Mouse (Mus musculus) neural tube, embryonic 14.5 days (tissue): ENCODE data around the gene Ankdd1a. TPM values are rescaled to one million over a fixed set of nuclear protein-coding genes. Genes with fewer than 3 reads are reported as not detected.

Experiments used
- ATAC-seq: fragments of 200-750 bp; cut with Nextera tagmentation; 2 replicates; pipeline ENCODE4 v1.8.0; 2017; ENCODE audit warnings: low read depth, mild to moderate bottlenecking, moderate TSS enrichment, moderate library complexity
- H3K27ac ChIP-seq: fragments of 300-500 bp; sonication (generic); 2 replicates; pipeline ENCODE4 v1.5.1; 2014; ENCODE audit warnings: low read depth, mild to moderate bottlenecking, control low read depth, low read length, moderate library complexity, mixed read lengths
- H3K27me3 ChIP-seq: fragments of 300-500 bp; sonication (generic); 2 replicates; pipeline ENCODE4 v1.6.1; 2014; ENCODE audit warnings: low read length; ENCODE audit not compliant: control insufficient read depth, insufficient read depth
- H3K36me3 ChIP-seq: fragments of 300-500 bp; sonication (generic); 2 replicates; pipeline ENCODE4 v1.6.1; 2014; ENCODE audit warnings: low read length, mixed read lengths; ENCODE audit not compliant: control insufficient read depth, insufficient read depth
- H3K4me1 ChIP-seq: fragments of 300-500 bp; sonication (generic); 2 replicates; pipeline ENCODE4 v1.6.1; 2014; ENCODE audit warnings: low read length; ENCODE audit not compliant: control insufficient read depth, insufficient read depth
- H3K4me2 ChIP-seq: fragments of 300-500 bp; sonication (generic); 2 replicates; pipeline ENCODE4 v1.6.1; 2014; ENCODE audit warnings: mild to moderate bottlenecking, low read depth, low read length, control low read depth
- H3K4me3 ChIP-seq: fragments of 300-500 bp; sonication (generic); 2 replicates; pipeline ENCODE4 v1.5.1; 2014; ENCODE audit warnings: low read depth, low read length, control low read depth, mixed read lengths
- H3K9ac ChIP-seq: fragments of 300-500 bp; sonication (generic); replicated peaks from 2 replicates; pipeline ENCODE4 v1.6.1; 2014; ENCODE audit warnings: low read depth, mild to moderate bottlenecking, control low read depth, low read length, mixed read lengths
- H3K9me3 ChIP-seq: fragments of 300-500 bp; sonication (generic); 2 replicates; pipeline ENCODE4 v1.6.1; 2016; ENCODE audit warnings: low read length; ENCODE audit not compliant: control insufficient read depth
- WGBS: fragments of 180-500 bp; shearing (Covaris S2); extraction: QIAGEN DNeasy Blood & Tissue Kit; methylation state at CpG from one replicate; pipeline ENCODE4 v1.1.7; 2014; 5-methylcytosine and 5-hydroxymethylcytosine counted together
- polyA plus RNA-seq: library from polyadenylated mRNA; unstranded; fragments of >200 nt; fragmentation: Nextera tagmentation; extraction: Ambion mirVana; gene quantifications from 2 replicates; pipeline ENCODE4 v1.2.1, GENCODE M21; 2014

Ankdd1a gene
- polyA plus RNA-seq, 1 experiment from 2014 or later = 1.2 TPM

DNA sequence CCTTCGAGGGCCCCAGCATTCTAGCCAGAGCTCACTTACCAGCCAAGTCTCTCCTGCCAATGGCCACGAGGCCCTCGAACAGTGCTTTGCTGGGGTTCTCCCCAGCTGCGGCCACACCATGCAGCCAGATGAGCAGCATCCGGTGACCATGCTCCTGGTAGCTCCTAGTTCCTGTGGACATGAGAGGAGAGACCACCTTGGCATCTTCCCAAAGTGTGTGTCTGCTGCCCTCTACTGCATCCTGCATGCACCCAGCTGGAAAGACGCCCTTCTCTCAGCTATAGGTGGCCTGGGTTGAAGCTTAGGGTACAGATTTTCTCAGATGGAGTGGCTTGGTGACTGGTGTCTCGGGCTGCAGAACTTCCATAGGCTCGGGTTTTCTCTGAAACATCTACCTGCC is 17.8 kb downstream of the Ankdd1a start:
- Histone ChIP-seq H3K27me3 (no peaks in the 10 kb centered on the region), H3K9me3 (no peaks in the 10 kb centered on the region), H3K4me1 (no peaks in the 10 kb centered on the region), H3K36me3 (no peaks in the 10 kb centered on the region), H3K4me2 (no peak overlapping the region), H3K9ac (no peak overlapping the region), H3K4me3 (no peak overlapping the region), H3K27ac (no peak overlapping the region)
- 67% methylated on average over 8 of the region's 8 CpGs for WGBS
- ATAC-seq = no peak

DNA sequence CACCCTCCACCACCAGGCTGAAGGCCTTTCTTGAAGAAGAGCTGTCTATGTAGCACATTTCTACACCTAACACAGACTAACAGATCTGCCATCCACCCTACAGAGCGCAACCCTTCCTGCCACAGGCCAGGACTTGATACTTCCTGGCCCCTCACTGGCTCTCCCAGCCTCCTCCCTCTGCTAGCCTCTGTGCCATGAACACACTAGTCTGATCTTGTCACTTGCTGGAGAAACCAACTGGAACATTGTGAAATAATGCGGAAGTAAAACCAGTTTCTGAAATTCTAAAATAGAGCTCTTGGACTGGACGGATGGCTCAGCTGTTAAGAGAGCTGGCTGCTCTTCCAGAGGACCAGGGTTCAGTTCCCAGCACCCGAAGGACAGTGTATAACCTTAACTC is 27.1 kb downstream of the Ankdd1a start:
- no peaks in the 10 kb centered on the region for H3K4me1 ChIP-seq
- no peak for ATAC-seq
- H3K9ac ChIP-seq = no peak overlapping the region
- H3K4me2 ChIP-seq = no peak overlapping the region
- 95% methylated on average over 4 of the region's 4 CpGs for WGBS
- H3K9me3 ChIP-seq = no peaks in the 10 kb centered on the region
- H3K36me3 ChIP-seq = no peaks in the 10 kb centered on the region
- H3K27me3 ChIP-seq = no peaks in the 10 kb centered on the region
- no peak overlapping the region for H3K27ac ChIP-seq
- H3K4me3 ChIP-seq = no peak overlapping the region

DNA sequence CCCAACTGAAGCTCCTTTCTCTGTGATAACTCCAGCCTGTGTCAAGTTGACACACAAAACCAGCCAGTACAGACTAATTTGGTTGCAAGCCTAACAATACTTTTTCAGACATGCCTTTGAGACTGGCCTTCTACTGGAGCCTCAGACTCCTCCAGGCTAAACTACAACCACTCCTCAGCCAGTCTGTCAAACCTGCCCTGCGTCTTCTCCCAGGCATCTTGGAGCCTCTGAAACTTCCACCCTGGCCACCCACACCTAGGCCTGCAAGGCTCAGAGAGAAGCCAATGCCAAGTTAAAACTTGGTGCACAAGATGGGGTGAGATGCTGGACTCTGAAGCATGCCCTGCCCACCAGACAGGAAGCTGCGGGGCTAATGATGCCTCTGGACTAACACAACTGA is 27.6 kb downstream of the Ankdd1a start:
- Histone ChIP-seq H3K36me3 (no peaks in the 10 kb centered on the region), H3K4me3 (no peak overlapping the region), H3K4me2 (no peak overlapping the region), H3K27me3 (no peaks in the 10 kb centered on the region), H3K9ac (no peak overlapping the region), H3K4me1 (no peaks in the 10 kb centered on the region), H3K9me3 (no peaks in the 10 kb centered on the region), H3K27ac (no peak overlapping the region)
- ATAC-seq = no peak
- 98% methylated on average over 2 of the region's 2 CpGs for WGBS

DNA sequence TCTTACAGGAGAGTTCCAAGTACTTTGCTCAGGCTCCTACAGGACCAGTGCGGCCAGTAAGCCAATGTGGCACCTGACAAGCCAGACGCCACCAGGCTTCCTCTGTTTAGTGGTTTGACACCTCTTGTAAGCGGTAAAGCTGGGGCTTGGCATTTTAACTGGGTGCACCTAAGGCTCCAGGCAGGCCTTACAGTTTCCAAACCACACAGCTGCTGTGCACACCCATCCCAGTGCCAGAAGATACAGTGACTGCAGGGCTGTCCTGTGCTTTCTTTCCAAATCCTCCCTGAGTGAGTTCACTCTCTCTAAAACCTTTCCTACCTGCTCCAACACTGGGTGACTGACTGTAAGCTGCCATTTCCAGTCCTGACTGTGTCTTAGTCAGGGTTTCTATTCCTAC is 28.5 kb downstream of the Ankdd1a start:
- Histone ChIP-seq H3K4me3 (no peak overlapping the region), H3K9ac (no peak overlapping the region), H3K27me3 (no peaks in the 10 kb centered on the region), H3K27ac (no peak overlapping the region), H3K4me2 (no peak overlapping the region), H3K4me1 (no peaks in the 10 kb centered on the region), H3K36me3 (0 out of 2 replicates have a peak, but pooled peaks cover 2% of the 10 kb centered on the region), H3K9me3 (no peaks in the 10 kb centered on the region)
- no peak for ATAC-seq
- WGBS = 90% methylated on average over 3 of the region's 3 CpGs

DNA sequence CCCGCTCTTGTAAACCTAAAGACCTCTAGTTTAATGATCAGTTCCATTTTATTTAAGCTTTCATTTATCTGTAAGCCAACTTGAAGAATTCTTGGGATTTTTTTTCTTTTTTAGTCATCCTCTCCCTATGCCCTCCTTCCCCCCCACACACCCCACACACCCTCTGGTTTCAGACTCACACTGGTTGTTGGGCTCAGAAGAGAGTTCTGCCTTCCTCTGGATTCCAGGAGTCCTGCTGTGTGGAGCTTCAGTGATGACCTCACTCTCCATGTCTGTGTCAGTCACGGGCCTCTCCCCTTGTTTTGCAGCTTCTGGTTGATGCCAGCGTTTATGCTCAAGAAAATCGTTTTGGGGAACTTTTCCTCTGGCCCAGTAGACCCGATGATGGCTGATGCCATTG is 39.9 kb downstream of the Ankdd1a start:
- no peak for ATAC-seq
- Histone ChIP-seq H3K4me1 (no peaks in the 10 kb centered on the region), H3K9me3 (no peaks in the 10 kb centered on the region), H3K4me2 (no peak overlapping the region), H3K27me3 (no peaks in the 10 kb centered on the region), H3K4me3 (no peak overlapping the region), H3K9ac (no peak overlapping the region), H3K27ac (no peak overlapping the region), H3K36me3 (peaks cover 73% of the 10 kb centered on the region)
- WGBS = 89% methylated on average over 5 of the region's 5 CpGs

DNA sequence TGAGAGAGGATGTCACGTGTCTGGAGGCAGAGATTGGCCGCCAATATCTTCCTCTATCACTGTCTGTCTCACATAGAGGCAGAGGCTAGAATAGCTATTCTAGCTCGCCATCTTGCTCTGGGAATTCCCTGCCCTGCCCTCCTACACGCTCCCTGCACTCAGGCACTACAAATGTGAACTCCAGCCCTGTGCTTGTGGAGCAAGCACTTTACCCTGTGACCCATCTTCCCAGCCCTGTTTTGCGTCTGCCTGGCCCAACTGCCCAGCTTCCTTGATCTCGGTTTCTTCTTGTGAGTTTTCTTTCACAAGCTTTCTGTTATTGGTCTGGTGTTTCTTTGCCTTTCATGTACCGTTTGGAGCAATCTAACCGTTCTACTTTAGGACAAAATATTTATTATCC is 40.8 kb downstream of the Ankdd1a start:
- Histone ChIP-seq H3K4me1 (no peaks in the 10 kb centered on the region), H3K4me3 (no peak overlapping the region)

DNA sequence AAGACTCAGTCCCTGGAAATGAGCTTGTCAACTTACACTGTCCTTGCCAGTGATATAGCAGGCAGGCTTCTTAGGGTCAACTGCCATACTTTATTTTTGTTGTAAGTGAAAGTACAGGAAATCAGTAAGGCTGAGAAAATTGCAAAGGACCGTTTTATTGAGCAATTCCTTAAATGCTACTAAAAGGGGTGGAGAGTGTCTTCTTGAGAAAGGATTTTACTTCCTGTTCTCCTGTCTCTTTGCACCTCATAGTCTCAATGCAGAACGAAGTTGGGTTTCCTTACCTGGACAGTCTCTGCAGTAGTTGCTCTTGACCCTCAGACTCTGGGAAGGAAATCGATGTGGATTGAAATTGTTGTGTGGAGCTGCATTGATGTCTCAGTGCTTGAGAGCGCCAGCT is 47.2 kb downstream of the Ankdd1a start:
- Histone ChIP-seq H3K4me2 (no peak overlapping the region), H3K4me1 (no peaks in the 10 kb centered on the region), H3K9me3 (no peaks in the 10 kb centered on the region), H3K27me3 (no peaks in the 10 kb centered on the region), H3K27ac (no peak overlapping the region), H3K4me3 (no peak overlapping the region), H3K9ac (no peak overlapping the region), H3K36me3 (peaks cover 48% of the 10 kb centered on the region)
- 94% methylated on average over 4 of the region's 4 CpGs for WGBS
- no peak for ATAC-seq

More for the DNA sequence above, 40.8 kb downstream of the Ankdd1a start:
- Histone ChIP-seq H3K4me2 (no peak overlapping the region), H3K9me3 (no peaks in the 10 kb centered on the region), H3K9ac (no peak overlapping the region), H3K36me3 (peaks cover 73% of the 10 kb centered on the region), H3K27me3 (no peaks in the 10 kb centered on the region), H3K27ac (no peak overlapping the region)
- WGBS = 87% methylated on average over 8 of the region's 8 CpGs
- ATAC-seq = no peak

DNA sequence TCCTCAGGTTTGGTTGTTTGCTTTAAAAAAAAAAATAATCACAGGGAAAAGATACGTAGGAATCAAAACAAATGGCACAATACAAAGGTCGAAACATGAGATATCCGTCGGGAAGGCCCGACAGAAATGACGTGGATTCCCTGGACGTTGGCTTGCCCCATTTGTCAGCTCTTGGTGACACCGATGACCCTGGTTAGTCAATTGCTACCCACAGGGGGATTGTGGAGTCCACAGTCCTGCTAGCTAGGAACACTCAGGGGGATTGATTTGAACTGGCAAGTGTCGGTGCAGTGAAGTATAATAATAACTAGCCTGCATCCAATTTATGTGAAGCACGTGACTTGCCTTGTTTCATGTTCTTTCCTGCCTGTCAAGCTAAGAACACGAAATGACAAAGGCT is 52.3 kb downstream of the Ankdd1a start:
- Histone ChIP-seq H3K4me3 (no peak overlapping the region), H3K27ac (no peak overlapping the region), H3K4me1 (no peaks in the 10 kb centered on the region), H3K9me3 (no peaks in the 10 kb centered on the region), H3K4me2 (no peak overlapping the region), H3K9ac (no peak overlapping the region), H3K36me3 (peaks cover 17% of the 10 kb centered on the region), H3K27me3 (no peaks in the 10 kb centered on the region)
- ATAC-seq = no peak
- whole genome bisulfite sequencing = 68% methylated on average over 11 of the region's 11 CpGs

DNA sequence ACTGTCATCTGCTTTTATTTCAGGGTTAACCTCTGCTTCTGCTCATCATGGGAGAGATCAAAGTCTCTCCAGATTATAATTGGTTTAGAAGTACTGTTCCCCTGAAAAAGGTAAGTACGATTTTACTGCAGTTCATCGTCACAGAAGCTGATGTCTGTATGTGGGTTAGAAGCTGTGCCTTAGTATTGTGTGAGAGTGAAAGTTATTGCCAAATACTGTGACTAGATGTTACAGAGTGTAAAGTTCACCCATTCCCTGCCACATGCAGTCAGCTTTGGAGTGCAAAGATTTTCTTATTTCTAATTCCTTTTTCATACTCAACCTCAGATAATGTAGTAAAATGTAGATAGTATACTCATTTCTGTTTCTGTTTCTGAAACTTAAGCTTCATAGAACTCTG is 54.8 kb downstream of the Ankdd1a start:
- Histone ChIP-seq H3K4me2 (no peak overlapping the region), H3K27ac (no peak overlapping the region), H3K9me3 (no peaks in the 10 kb centered on the region), H3K27me3 (no peaks in the 10 kb centered on the region), H3K4me1 (peaks cover 9% of the 10 kb centered on the region), H3K36me3 (peaks cover 13% of the 10 kb centered on the region), H3K4me3 (no peak overlapping the region), H3K9ac (no peak overlapping the region)
- no peak for ATAC-seq
- WGBS = 97% methylated on average over 2 of the region's 2 CpGs

DNA sequence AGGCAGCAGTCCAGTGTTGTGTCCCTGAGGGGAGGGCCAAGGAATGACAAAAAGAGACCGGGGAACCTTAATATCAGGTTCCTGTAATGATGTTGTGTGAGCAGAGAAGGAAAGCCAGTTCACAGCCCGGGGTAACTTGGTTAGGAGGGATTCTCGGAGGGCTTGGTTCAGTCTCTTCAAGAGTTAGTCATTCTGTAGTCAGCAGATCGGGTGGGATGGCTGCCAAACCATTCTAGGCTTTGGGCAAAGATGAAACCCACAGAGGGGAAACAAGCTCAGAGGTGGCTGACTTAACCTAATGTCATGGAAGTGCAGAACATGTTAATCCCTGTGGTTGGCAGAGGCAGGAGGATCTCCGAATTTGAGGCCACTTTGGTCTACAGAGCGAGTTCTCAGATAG is 55.8 kb downstream of the Ankdd1a start:
- Histone ChIP-seq H3K9ac (no peak overlapping the region), H3K36me3 (peaks cover 5% of the 10 kb centered on the region; the same call in 1 of the 2 replicates), H3K27me3 (no peaks in the 10 kb centered on the region), H3K4me1 (peaks cover 11% of the 10 kb centered on the region), H3K4me2 (no peak overlapping the region), H3K4me3 (no peak overlapping the region), H3K9me3 (no peaks in the 10 kb centered on the region), H3K27ac (no peak overlapping the region)
- 94% methylated on average over 6 of the region's 6 CpGs for WGBS
- ATAC-seq = no peak
